Mouse (Mus musculus) frontal cortex, postnatal 14 days (tissue): ENCODE data around the gene Mier3.
A peak's percentile ranks its signal among the peaks of the same experiment; 100 is the strongest.

Experiments
- DNase-seq, 2 experiments: peaks; one replicate each; pipeline ENCODE4 v3.0.0; 2022; ENCODE audit warnings: low spot score in 2 of 2

The Mier3 gene

GRCm38 (mm10) chr13:111680679-111681078 is at the start of gene Mier3:
TSS of gene Mier3 (plus strand) at chr13:111680979.
- DNase-seq, result no peak

GRCm38 (mm10) chr13:111634163-111635160 is 46.3 kb upstream of the Mier3 start:
- no peak for DNase-seq

GRCm38 (mm10) chr13:111640319-111640718 is 40.5 kb upstream of the Mier3 start:
- no peak for DNase-seq

GRCm38 (mm10) chr13:111643636-111644035 is 37.1 kb upstream of the Mier3 start:
- DNase-seq, result no peak

GRCm38 (mm10) chr13:111646204-111646603 is 34.6 kb upstream of the Mier3 start:
- DNase-seq, result no peak

- no peak for DNase-seq
Measured at GRCm38 (mm10) chr13:111647279-111647678, 33.5 kb upstream of the Mier3 start.

GRCm38 (mm10) chr13:111651020-111651419 is 29.8 kb upstream of the Mier3 start:
- DNase-seq, result no peak

- DNase-seq, result no peak
Measured at GRCm38 (mm10) chr13:111655273-111655672, 25.5 kb upstream of the Mier3 start.

GRCm38 (mm10) chr13:111655856-111656255 is 24.9 kb upstream of the Mier3 start:
- no peak for DNase-seq

- no peak for DNase-seq
Measured at GRCm38 (mm10) chr13:111656309-111656708, 24.5 kb upstream of the Mier3 start.

GRCm38 (mm10) chr13:111656769-111657168 is 24.0 kb upstream of the Mier3 start:
- DNase-seq, result no peak

GRCm38 (mm10) chr13:111658501-111659280 is 22.1 kb upstream of the Mier3 start:
- no peak for DNase-seq

GRCm38 (mm10) chr13:111659430-111659829 is 21.3 kb upstream of the Mier3 start:
- DNase-seq, result no peak

- DNase-seq, result no peak
Measured at GRCm38 (mm10) chr13:111660072-111660471, 20.7 kb upstream of the Mier3 start.

GRCm38 (mm10) chr13:111660556-111660955 is 20.2 kb upstream of the Mier3 start:
- DNase-seq, result no peak

GRCm38 (mm10) chr13:111668016-111668415 is 12.8 kb upstream of the Mier3 start:
- DNase-seq, result no peak

GRCm38 (mm10) chr13:111676841-111677240 is 3.9 kb upstream of the Mier3 start:
- no peak for DNase-seq

GRCm38 (mm10) chr13:111684056-111684625 is 3.4 kb downstream of the Mier3 start:
- no peak for DNase-seq

GRCm38 (mm10) chr13:111685751-111686462 is 5.1 kb downstream of the Mier3 start:
- peak; percentile 66 to 74 for DNase-seq

GRCm38 (mm10) chr13:111686522-111687284 is 5.9 kb downstream of the Mier3 start:
- peak; percentile 7 to 10 for DNase-seq
